Mouse (Mus musculus) neural tube, embryonic 14.5 days (tissue): ENCODE measurements around the gene Zbtb17. TPM values are rescaled to one million over a fixed set of nuclear protein-coding genes. Genes with fewer than 3 reads are reported as not detected.

Source experiments
- ATAC-seq: fragments of 200-750 bp; cut with Nextera tagmentation; 2 replicates; pipeline ENCODE4 v1.8.0; 2017; ENCODE audit warnings: low read depth, mild to moderate bottlenecking, moderate TSS enrichment, moderate library complexity
- H3K27ac ChIP-seq: fragments of 300-500 bp; sonication (generic); 2 replicates; pipeline ENCODE4 v1.5.1; 2014; ENCODE audit warnings: low read depth, mild to moderate bottlenecking, control low read depth, low read length, moderate library complexity, mixed read lengths
- H3K27me3 ChIP-seq: fragments of 300-500 bp; sonication (generic); 2 replicates; pipeline ENCODE4 v1.6.1; 2014; ENCODE audit warnings: low read length; ENCODE audit not compliant: control insufficient read depth, insufficient read depth
- H3K36me3 ChIP-seq: fragments of 300-500 bp; sonication (generic); 2 replicates; pipeline ENCODE4 v1.6.1; 2014; ENCODE audit warnings: low read length, mixed read lengths; ENCODE audit not compliant: control insufficient read depth, insufficient read depth
- H3K4me1 ChIP-seq: fragments of 300-500 bp; sonication (generic); 2 replicates; pipeline ENCODE4 v1.6.1; 2014; ENCODE audit warnings: low read length; ENCODE audit not compliant: control insufficient read depth, insufficient read depth
- H3K4me2 ChIP-seq: fragments of 300-500 bp; sonication (generic); 2 replicates; pipeline ENCODE4 v1.6.1; 2014; ENCODE audit warnings: mild to moderate bottlenecking, low read depth, low read length, control low read depth
- H3K4me3 ChIP-seq: fragments of 300-500 bp; sonication (generic); 2 replicates; pipeline ENCODE4 v1.5.1; 2014; ENCODE audit warnings: low read depth, low read length, control low read depth, mixed read lengths
- H3K9ac ChIP-seq: fragments of 300-500 bp; sonication (generic); replicated peaks from 2 replicates; pipeline ENCODE4 v1.6.1; 2014; ENCODE audit warnings: low read depth, mild to moderate bottlenecking, control low read depth, low read length, mixed read lengths
- H3K9me3 ChIP-seq: fragments of 300-500 bp; sonication (generic); 2 replicates; pipeline ENCODE4 v1.6.1; 2016; ENCODE audit warnings: low read length; ENCODE audit not compliant: control insufficient read depth
- WGBS: fragments of 180-500 bp; shearing (Covaris S2); extraction: QIAGEN DNeasy Blood & Tissue Kit; methylation state at CpG from one replicate; pipeline ENCODE4 v1.1.7; 2014; 5-methylcytosine and 5-hydroxymethylcytosine counted together
- polyA plus RNA-seq: library from polyadenylated mRNA; unstranded; fragments of >200 nt; fragmentation: Nextera tagmentation; extraction: Ambion mirVana; gene quantifications from 2 replicates; pipeline ENCODE4 v1.2.1, GENCODE M21; 2014

The Zbtb17 gene
- polyA plus RNA-seq, 1 experiment from 2014 or later, result 32.2 TPM

GRCm38 (mm10) chr4:141500637-141501036 lies 56.2 kb downstream of the Zbtb17 start:
- 0 out of 2 replicates have a peak, but pooled peaks cover 3% of the 10 kb centered on the region for H3K4me1 ChIP-seq
- H3K36me3 ChIP-seq, result no peaks in the 10 kb centered on the region
- no peaks in the 10 kb centered on the region for H3K9me3 ChIP-seq
- H3K27ac ChIP-seq, result no peak overlapping the region
- no peak for ATAC-seq
- H3K4me2 ChIP-seq, result no peak overlapping the region
- H3K4me3 ChIP-seq, result no peak overlapping the region
- H3K27me3 ChIP-seq, result no peaks in the 10 kb centered on the region
- WGBS, result 72% methylated on average over 4 of the region's 4 CpGs
- H3K9ac ChIP-seq, result no peak overlapping the region

GRCm38 (mm10) chr4:141501058-141501457 lies 56.6 kb downstream of the Zbtb17 start:
- no peaks in the 10 kb centered on the region for H3K27me3 ChIP-seq
- no peak overlapping the region for H3K4me2 ChIP-seq
- H3K4me3 ChIP-seq, result no peak overlapping the region
- no peak overlapping the region for H3K9ac ChIP-seq
- H3K27ac ChIP-seq, result no peak overlapping the region
- WGBS, result 86% methylated on average over 5 of the region's 5 CpGs
- H3K4me1 ChIP-seq, result 0 out of 2 replicates have a peak, but pooled peaks cover 3% of the 10 kb centered on the region
- no peaks in the 10 kb centered on the region for H3K9me3 ChIP-seq
- H3K36me3 ChIP-seq, result no peaks in the 10 kb centered on the region
- no peak for ATAC-seq

- H3K36me3 ChIP-seq, result no peaks in the 10 kb centered on the region
- no peaks in the 10 kb centered on the region for H3K27me3 ChIP-seq
- H3K9me3 ChIP-seq, result no peaks in the 10 kb centered on the region
- no peak overlapping the region for H3K4me3 ChIP-seq
- no peak for ATAC-seq
- no peak overlapping the region for H3K27ac ChIP-seq
- peaks cover 9% of the 10 kb centered on the region; the same call in 1 of the 2 replicates for H3K4me1 ChIP-seq
- 60% methylated on average over 5 of the region's 5 CpGs for WGBS
- H3K9ac ChIP-seq, result no peak overlapping the region
- no peak overlapping the region for H3K4me2 ChIP-seq
These were observed 58.3 kb downstream of the Zbtb17 start for GRCm38 (mm10) chr4:141502723-141503122.

GRCm38 (mm10) chr4:141504471-141504870 lies 60.0 kb downstream of the Zbtb17 start:
- H3K9me3 ChIP-seq, result no peaks in the 10 kb centered on the region
- no peak overlapping the region for H3K4me3 ChIP-seq
- 89% methylated on average over 4 of the region's 4 CpGs for WGBS
- no peak overlapping the region for H3K4me2 ChIP-seq
- H3K36me3 ChIP-seq, result no peaks in the 10 kb centered on the region
- no peak for ATAC-seq
- H3K27me3 ChIP-seq, result no peaks in the 10 kb centered on the region
- no peak overlapping the region for H3K27ac ChIP-seq
- H3K9ac ChIP-seq, result no peak overlapping the region
- peaks cover 9% of the 10 kb centered on the region; the same call in 1 of the 2 replicates for H3K4me1 ChIP-seq

- Histone ChIP-seq H3K9ac (no peak overlapping the region), H3K4me2 (no peak overlapping the region), H3K4me3 (no peak overlapping the region), H3K4me1 (peaks cover 9% of the 10 kb centered on the region; the same call in 1 of the 2 replicates), H3K9me3 (no peaks in the 10 kb centered on the region), H3K36me3 (no peaks in the 10 kb centered on the region), H3K27ac (peak overlapping the region; percentile 78; the same call in 1 of the 2 replicates), H3K27me3 (no peaks in the 10 kb centered on the region)
- 95% methylated on average over 10 of the region's 11 CpGs for WGBS
- no peak for ATAC-seq
These were observed 61.4 kb downstream of the Zbtb17 start for GRCm38 (mm10) chr4:141505810-141506209.

- Histone ChIP-seq H3K4me2 (peak overlapping the region; percentile 18; the same call in 1 of the 2 replicates), H3K27ac (peak overlapping the region; percentile 78), H3K9me3 (no peaks in the 10 kb centered on the region), H3K4me3 (no peak overlapping the region), H3K9ac (no peak overlapping the region), H3K36me3 (no peaks in the 10 kb centered on the region), H3K27me3 (no peaks in the 10 kb centered on the region), H3K4me1 (peaks cover 9% of the 10 kb centered on the region; the same call in 1 of the 2 replicates)
- WGBS, result 51% methylated on average over 10 of the region's 10 CpGs
- ATAC-seq, result peak; percentile 79
These were observed 61.9 kb downstream of the Zbtb17 start for GRCm38 (mm10) chr4:141506352-141506751.

- Histone ChIP-seq H3K36me3 (no peaks in the 10 kb centered on the region), H3K27ac (peak overlapping the region; percentile 78), H3K4me2 (peak overlapping the region; percentile 18; the same call in 1 of the 2 replicates), H3K9ac (no peak overlapping the region), H3K9me3 (no peaks in the 10 kb centered on the region), H3K4me1 (peaks cover 9% of the 10 kb centered on the region; the same call in 1 of the 2 replicates), H3K27me3 (no peaks in the 10 kb centered on the region), H3K4me3 (no peak overlapping the region)
- WGBS, result 73% methylated on average over 10 of the region's 10 CpGs
- peak; percentile 35; the same call in 1 of the 2 replicates for ATAC-seq
These were observed 62.4 kb downstream of the Zbtb17 start for GRCm38 (mm10) chr4:141506893-141507292.

GRCm38 (mm10) chr4:141510457-141510856 lies 66.0 kb downstream of the Zbtb17 start:
- Histone ChIP-seq H3K27ac (no peak overlapping the region), H3K4me2 (no peak overlapping the region), H3K4me3 (no peak overlapping the region), H3K36me3 (peaks cover 5% of the 10 kb centered on the region; the same call in 1 of the 2 replicates), H3K4me1 (peaks cover 6% of the 10 kb centered on the region; the same call in 1 of the 2 replicates), H3K9ac (no peak overlapping the region), H3K9me3 (no peaks in the 10 kb centered on the region), H3K27me3 (no peaks in the 10 kb centered on the region)
- WGBS, result 86% methylated on average over 13 of the region's 13 CpGs
- no peak for ATAC-seq

GRCm38 (mm10) chr4:141512145-141512544 lies 67.7 kb downstream of the Zbtb17 start:
- H3K4me2 ChIP-seq, result no peak overlapping the region
- ATAC-seq, result no peak
- H3K27me3 ChIP-seq, result no peaks in the 10 kb centered on the region
- H3K4me1 ChIP-seq, result no peaks in the 10 kb centered on the region
- no peak overlapping the region for H3K27ac ChIP-seq
- H3K9ac ChIP-seq, result no peak overlapping the region
- no peaks in the 10 kb centered on the region for H3K9me3 ChIP-seq
- H3K4me3 ChIP-seq, result no peak overlapping the region
- peaks cover 14% of the 10 kb centered on the region; the same call in 1 of the 2 replicates for H3K36me3 ChIP-seq
- 74% methylated on average over 6 of the region's 6 CpGs for WGBS
